ENCODE assay signal across 1 mouse cellular context in the genomic region with DNA sequence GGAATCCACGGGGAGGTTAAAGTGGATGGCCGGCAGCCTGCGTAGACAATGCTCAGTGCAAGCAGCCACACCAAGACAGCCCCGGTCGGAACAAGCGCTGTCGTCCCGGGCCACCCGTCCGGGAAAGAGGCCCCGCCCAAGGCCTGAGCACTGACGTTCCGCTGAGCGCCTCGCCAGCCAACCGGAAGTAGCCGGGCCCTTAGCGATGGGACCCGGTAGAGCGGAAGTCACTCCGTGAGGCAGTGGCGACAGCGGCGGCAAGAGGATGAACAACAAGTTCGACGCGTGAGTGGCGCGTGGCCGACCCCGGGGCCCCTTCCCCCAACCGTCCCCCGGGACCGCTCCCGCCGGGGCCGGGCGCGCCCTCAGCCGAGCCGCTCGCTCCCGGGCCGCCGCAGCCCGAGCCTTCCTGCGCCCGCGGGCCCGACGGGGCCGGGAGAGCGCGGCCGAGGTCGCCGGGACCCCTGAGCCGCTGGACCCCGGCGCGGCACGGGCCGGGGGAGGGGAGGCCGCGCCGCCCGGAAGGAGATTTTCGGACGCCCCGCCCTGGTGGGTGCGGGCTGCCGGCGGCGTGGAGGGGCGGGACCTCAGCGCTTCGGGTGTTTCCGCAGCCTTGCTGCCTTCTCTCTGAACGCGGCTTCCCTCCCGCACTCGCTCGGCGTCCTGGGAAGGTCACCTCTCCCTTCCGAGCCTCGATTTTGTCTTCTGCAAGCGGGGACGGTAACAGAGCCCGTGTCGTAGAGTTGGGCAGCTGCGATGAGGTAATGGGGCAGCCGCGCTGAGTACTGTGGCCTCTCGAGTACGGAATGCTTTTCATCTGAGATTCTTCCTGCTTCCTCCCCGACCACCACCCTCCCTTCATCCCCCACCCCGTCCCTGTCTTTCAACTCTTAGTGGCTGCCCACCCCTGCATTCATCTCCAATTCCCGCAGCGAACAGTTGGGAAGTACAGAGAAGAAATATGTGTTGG.
TF ChIP-seq lines count a peak whose summit lies in the region.

A gene (plus strand): TSS at position 180 of the 970 bp plus-strand sequence.

TF ChIP-seq in MEL, 35 proteins besides CTCF, POLR2A, EP300 and RAD21 (continued from another document):
- TF ChIP-seq USF1 (IDR thresholded peaks at IDR 0.05; ENCODE audit: low read depth, low read length) = no peak; the same call in 1 of the 2 replicates
- no peak for TF ChIP-seq NRF1 (IDR thresholded peaks at IDR 0.05; ENCODE audit: insufficient read depth, low read depth, low read length, poor library complexity, severe bottlenecking)
- peak; percentile 84 for TF ChIP-seq MAX (IDR thresholded peaks at IDR 0.05; ENCODE audit: low read length)
- TF ChIP-seq HCFC1 (IDR thresholded peaks at IDR 0.05; ENCODE audit: low read depth, low read length) = peak; percentile 92
- no peak for TF ChIP-seq MEF2A (IDR thresholded peaks at IDR 0.05; ENCODE audit: extremely low read depth, insufficient replicate concordance, low read depth, low read length, poor library complexity, severe bottlenecking)
- no peak for TF ChIP-seq ZKSCAN1 (IDR thresholded peaks at IDR 0.05; ENCODE audit: low read depth, low read length)
- peak; percentile 69 for TF ChIP-seq KAT2A (conservative IDR thresholded peaks at IDR 0.05; ENCODE audit: low read depth, low read length)
- TF ChIP-seq ZMIZ1 (IDR thresholded peaks at IDR 0.05; ENCODE audit: low read depth, low read length) = peak; percentile 86
- no peak for TF ChIP-seq MYB (IDR thresholded peaks at IDR 0.05; ENCODE audit: low read depth, low read length)
- TF ChIP-seq USF2 (IDR thresholded peaks at IDR 0.05; ENCODE audit: borderline replicate concordance in 1 of 2, insufficient read depth in 1 of 2, low read depth in 1 of 2, low read length in 2 of 2) = no peak
- TF ChIP-seq E2F4 (IDR thresholded peaks at IDR 0.05; ENCODE audit: borderline replicate concordance, low read depth, low read length) = no peak; the same call in 1 of the 2 replicates
- peak; percentile 77 for TF ChIP-seq MXI1 (IDR thresholded peaks at IDR 0.05; ENCODE audit: low read depth, low read length)
- peak; percentile 94 for TF ChIP-seq POLR2AphosphoS2 (IDR thresholded peaks at IDR 0.05; ENCODE audit: low read length)
- TF ChIP-seq MAZ (IDR thresholded peaks at IDR 0.05; ENCODE audit: low read depth, low read length) = peak; percentile 77; the same call in 1 of the 2 replicates
